ENCODE assay signal across 16 mouse cellular contexts in genomic region chr12:8167743-8168142, GRCm38 (mm10). TPM values are rescaled to one million over a fixed set of nuclear protein-coding genes. Genes with fewer than 3 reads are reported as not detected.
A peak's percentile ranks its signal among the peaks of the same experiment; 100 is the strongest.
DNase-seq lines count a peak whose midpoint lies in the region; TF ChIP-seq lines count a peak whose summit lies in the region.
"Had no signal": no experiment of that assay in that cellular context is flagged by ENCODE, and none has a peak within 500 bp of the region (broad histone marks: within the 10 kb centered on the region; RNA-seq: fewer than 3 reads in every experiment).

No protein-coding gene starts in this region.

- DNase-seq in MEL (ENCODE audit: low read depth, low spot score): no peak
- no peak for DNase-seq in lung, postnatal 10 days
- DNase-seq: adrenal gland, adult 2 months; adrenal gland, adult 8-10 months; adrenal gland, postnatal 10 days; adrenal gland, postnatal 14 days; adrenal gland, postnatal 25 days; adrenal gland, postnatal 36 days; B cell, adult 2 months; cerebellum, adult 11 months; cerebellum, adult 11-12 months; cerebellum, adult 18-20 months; cerebellum, adult 2 months; cerebellum, adult 8-10 months had no signal

- TF ChIP-seq POLR2A in MEL (IDR thresholded peaks at IDR 0.05; ENCODE audit: control insufficient read depth in 1 of 2, insufficient read depth in 1 of 2, low read depth in 1 of 2, low read length in 2 of 2, poor library complexity in 1 of 2): no peak

- no peaks in the 10 kb centered on the region for H3K36me3 ChIP-seq in MEL (ENCODE audit: control insufficient read depth in 1 of 2, insufficient read depth in 2 of 2, low read length in 2 of 2)
- H3K36me3 ChIP-seq: G1E had no signal

- no peak overlapping the region for H3K27ac ChIP-seq in MEL (ENCODE audit: control insufficient read depth, low read depth, low read length)

- no peaks in the 10 kb centered on the region for H3K9me3 ChIP-seq in MEL (replicated peaks; ENCODE audit: insufficient read depth, low read length)
- H3K9me3 ChIP-seq: G1E had no signal

- H3K9ac ChIP-seq in MEL (ENCODE audit: control insufficient read depth, low read depth, low read length, poor library complexity, severe bottlenecking): no peak overlapping the region

- no peaks in the 10 kb centered on the region for H3K27me3 ChIP-seq in MEL (ENCODE audit: control insufficient read depth in 1 of 2, insufficient read depth in 2 of 2, low read length in 2 of 2)
- H3K27me3 ChIP-seq: CH12.LX had no signal

- no peak for TF ChIP-seq RAD21 in MEL (IDR thresholded peaks at IDR 0.05; ENCODE audit: low read depth, low read length)

- TF ChIP-seq EP300 in MEL (IDR thresholded peaks at IDR 0.05; ENCODE audit: low read depth in 1 of 2, low read length in 2 of 2): no peak

- H3K79me2 ChIP-seq in MEL (ENCODE audit: control insufficient read depth, insufficient read depth, low read length, poor library complexity): no peaks in the 10 kb centered on the region

- no peaks in the 10 kb centered on the region for H3K4me1 ChIP-seq in MEL (ENCODE audit: control insufficient read depth in 1 of 2, insufficient read depth in 2 of 2, low read length in 2 of 2)

- H3K4me3 ChIP-seq in MEL (ENCODE audit: control insufficient read depth in 1 of 2, insufficient read depth in 1 of 2, low read depth in 2 of 2, low read length in 2 of 2): no peak overlapping the region

- no peak for TF ChIP-seq CTCF in MEL (IDR thresholded peaks at IDR 0.05 in 2 of 3, conservative IDR thresholded peaks at IDR 0.05 in 1 of 3; ENCODE audit: control insufficient read depth in 1 of 3, insufficient read depth in 1 of 3, low read depth in 2 of 3, low read length in 3 of 3, poor library complexity in 1 of 3, severe bottlenecking in 1 of 3)

TF ChIP-seq in MEL, 35 proteins besides CTCF, POLR2A, EP300 and RAD21:
- TF ChIP-seq ZC3H11A (IDR thresholded peaks at IDR 0.05; ENCODE audit: low read depth, low read length): no peak
- peak; percentile 91 for TF ChIP-seq JUND (IDR thresholded peaks at IDR 0.05; ENCODE audit: low read depth, low read length)

RNA-seq across cellular contexts. Expression of gene Ldah, which starts 40.2 kb away (rescaled TPM):
- 27.2 and 28.6 TPM in 2 replicates for total RNA-seq in MEL (2012; rRNA removed)
- polyA plus RNA-seq in MEL (2012; ENCODE audit: insufficient read depth in 1 of 2, insufficient read length in 2 of 2, low read depth in 1 of 2, low replicate concordance in 2 of 2, missing spikeins in 1 of 2): 100 to 1,000 TPM in 1 of 2 experiments, 10 to 100 TPM in 1; 44.2 to 132 TPM
- polyA plus RNA-seq: G1E had no signal
